Mouse (Mus musculus): ENCODE data around the gene Abhd17a.

GRCm38 (mm10) chr10:80553997-80554396 is 36.1 kb downstream of the Abhd17a start:
- no peak for TF ChIP-seq CTCF (IDR thresholded peaks at IDR 0.05; ENCODE audit: borderline replicate concordance, control insufficient read depth, extremely low read depth, insufficient read depth, low read length, poor library complexity)
- no peak for TF ChIP-seq POLR2A (IDR thresholded peaks at IDR 0.05; ENCODE audit: control insufficient read depth, extremely low read depth, insufficient read depth, low read length, poor library complexity)

Data from thymus, adult 2 months (tissue).